Mouse (Mus musculus) kidney, adult 2 months (tissue): ENCODE data around the gene Ciz1. TPM values are rescaled to one million over a fixed set of nuclear protein-coding genes. Genes with fewer than 3 reads are reported as not detected.

ENCODE experiments used
- DNase-seq: peaks from one replicate; pipeline ENCODE4 v3.0.0; 2021
- H3K27ac ChIP-seq: fragments of 200-500 bp; 2 replicates; pipeline ENCODE4 v1.5.1; 2012; ENCODE audit warnings: low read depth, low read length, control low read depth, inconsistent platforms; ENCODE audit not compliant: insufficient read depth
- H3K27me3 ChIP-seq: fragments of 200-500 bp; replicated peaks from 2 replicates; pipeline ENCODE4 v1.6.1; 2012; ENCODE audit warnings: mild to moderate bottlenecking, moderate library complexity, low read length, inconsistent platforms; ENCODE audit not compliant: control insufficient read depth, insufficient read depth
- H3K36me3 ChIP-seq: fragments of 200-500 bp; 2 replicates; pipeline ENCODE4 v1.6.1; 2012; ENCODE audit warnings: mild to moderate bottlenecking, moderate library complexity, low read length, inconsistent platforms; ENCODE audit not compliant: control insufficient read depth, insufficient read depth
- H3K4me1 ChIP-seq: fragments of 200-500 bp; 2 replicates; pipeline ENCODE4 v1.6.1; 2011; ENCODE audit warnings: low read length; ENCODE audit not compliant: control insufficient read depth, insufficient read depth
- H3K4me3 ChIP-seq: fragments of 200-500 bp; 2 replicates; pipeline ENCODE4 v1.5.1; 2011; ENCODE audit warnings: mild to moderate bottlenecking, low read depth, low read length, control low read depth; ENCODE audit not compliant: insufficient read depth
- CTCF ChIP-seq: fragments of 200-500 bp; conservative IDR thresholded peaks from 2 replicates; pipeline ENCODE4 v1.5.1; 2011; ENCODE audit warnings: low read depth, mild to moderate bottlenecking, control low read depth, low read length, moderate library complexity, mixed read lengths; ENCODE audit not compliant: insufficient read depth, insufficient read length
- POLR2A ChIP-seq: fragments of 200-500 bp; IDR thresholded peaks from one replicate; pipeline ENCODE4 v1.6.1; 2011; ENCODE audit warnings: low read depth, low read length, control low read depth
- WGBS: fragments of 180-500 bp; shearing (Covaris S2); methylation state at CpG from one replicate; pipeline ENCODE4 v1.1.7; 2018; 5-methylcytosine and 5-hydroxymethylcytosine counted together
- polyA plus RNA-seq: library from polyadenylated mRNA; depleted of rRNA; stranded (reverse); fragments of >200 nt; gene quantifications from 2 replicates; pipeline ENCODE4 v1.2.3, GENCODE M21; 2012

Gene Ciz1
- polyA plus RNA-seq, 1 experiment: 130 TPM

- H3K4me1 ChIP-seq: no peaks in the 10 kb centered on the region
- WGBS: 59% methylated on average over 9 of the region's 9 CpGs
- H3K27ac ChIP-seq: no peak overlapping the region
- no peaks in the 10 kb centered on the region for H3K36me3 ChIP-seq
- H3K4me3 ChIP-seq: no peak overlapping the region
- peak; percentile 45 for DNase-seq
- TF ChIP-seq POLR2A: no peak
- no peak for TF ChIP-seq CTCF
- H3K27me3 ChIP-seq: no peaks in the 10 kb centered on the region
Measured at GRCm38 (mm10) chr2:32321591-32322298, 30.4 kb upstream of the Ciz1 start.

DNA sequence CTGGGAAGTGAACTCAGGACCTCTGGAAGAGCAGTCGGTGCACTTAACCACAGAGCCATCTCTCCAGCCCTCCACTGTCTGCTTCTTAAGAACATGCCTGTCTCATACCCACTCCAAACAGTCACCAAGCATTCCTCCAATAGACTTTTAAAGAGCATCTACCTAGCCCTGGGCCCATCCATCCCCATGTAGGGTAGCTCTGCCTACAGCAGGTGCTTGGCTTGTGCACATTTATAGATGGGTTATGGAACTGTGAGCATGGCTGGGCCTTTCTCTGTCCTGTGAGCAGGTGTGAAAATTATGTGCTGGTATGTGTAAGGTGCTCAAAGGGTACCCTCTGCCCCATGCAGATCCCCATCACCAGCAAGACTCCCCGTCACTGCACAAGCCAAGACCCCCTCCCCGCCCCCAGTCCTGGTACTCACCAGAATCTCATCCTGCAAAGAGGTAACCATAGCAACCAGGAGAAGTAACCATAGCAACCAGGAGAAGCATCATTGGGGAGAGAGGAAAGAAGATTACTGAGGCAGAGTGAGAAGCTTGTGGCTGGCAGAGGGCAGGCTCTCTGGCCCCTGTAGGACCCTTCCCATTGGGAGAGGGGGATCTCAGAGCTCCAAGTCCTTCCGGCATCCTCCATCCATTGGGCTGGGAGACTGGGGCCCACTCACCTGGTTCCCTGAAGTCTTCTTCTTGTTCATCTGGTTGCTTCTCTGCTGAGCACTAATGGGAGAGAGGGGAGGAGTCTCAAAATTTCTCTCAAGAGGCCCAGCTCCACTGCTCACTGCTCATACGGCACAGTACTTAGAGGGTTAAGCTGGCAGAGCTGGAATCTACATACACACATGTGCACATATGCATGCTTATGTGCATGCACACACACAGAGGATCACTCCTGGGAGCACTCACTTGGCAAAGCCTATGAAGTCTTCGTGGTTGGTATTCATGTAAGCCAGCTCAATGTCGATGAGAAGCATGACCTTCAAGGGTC is 29.1 kb upstream of the Ciz1 start:
- DNase-seq: no peak
- Histone ChIP-seq H3K27ac (no peak overlapping the region), H3K4me1 (no peaks in the 10 kb centered on the region), H3K4me3 (no peak overlapping the region), H3K27me3 (no peaks in the 10 kb centered on the region), H3K36me3 (no peaks in the 10 kb centered on the region)
- TF ChIP-seq POLR2A (no peak), CTCF (no peak)
- WGBS: 84% methylated on average over 7 of the region's 7 CpGs

DNA sequence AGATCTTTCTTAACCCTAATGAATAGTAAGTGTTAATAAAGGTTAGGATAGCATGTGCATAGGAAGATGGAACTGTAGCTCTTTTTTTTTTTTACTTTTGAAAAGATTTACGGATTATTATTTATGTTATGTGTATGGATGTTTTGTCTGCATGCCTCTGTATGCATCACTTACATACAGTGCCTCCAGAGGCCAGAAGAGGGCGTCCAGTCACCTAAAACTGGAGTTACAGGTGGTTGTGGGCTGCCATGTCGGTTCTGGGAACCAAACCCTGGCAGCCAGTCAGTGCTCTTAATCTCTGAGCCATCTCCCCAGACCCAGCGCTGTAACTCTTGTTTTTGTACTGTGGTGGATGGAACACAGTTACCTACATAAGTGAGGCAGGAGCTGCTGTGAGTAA is 27.8 kb upstream of the Ciz1 start:
- 73% methylated on average over 4 of the region's 4 CpGs for WGBS
- H3K4me3 ChIP-seq: no peak overlapping the region
- DNase-seq: no peak
- no peaks in the 10 kb centered on the region for H3K27me3 ChIP-seq
- no peak overlapping the region for H3K27ac ChIP-seq
- no peaks in the 10 kb centered on the region for H3K36me3 ChIP-seq
- TF ChIP-seq POLR2A: no peak
- TF ChIP-seq CTCF: no peak
- H3K4me1 ChIP-seq: no peaks in the 10 kb centered on the region

DNA sequence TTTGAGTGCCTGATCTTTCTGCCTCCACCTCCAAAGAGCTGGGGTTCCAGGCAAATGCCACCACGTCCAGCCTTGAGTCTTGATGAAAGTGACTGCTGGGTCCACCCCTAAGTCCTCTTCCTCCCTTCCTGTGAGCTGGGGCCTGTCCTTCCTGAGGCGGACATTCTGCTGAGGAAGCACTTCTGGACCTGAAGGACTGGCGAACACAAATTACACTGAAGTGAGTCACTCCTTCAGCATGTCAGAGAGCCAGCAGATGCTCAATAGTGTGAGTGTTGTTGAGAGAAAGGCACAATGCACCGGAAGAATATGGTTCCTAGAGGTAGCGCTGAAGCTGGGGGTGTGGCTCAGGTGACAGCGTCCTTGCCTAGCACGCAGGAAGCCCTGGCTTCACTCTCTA is 26.8 kb upstream of the Ciz1 start:
- Histone ChIP-seq H3K4me3 (no peak overlapping the region), H3K4me1 (no peaks in the 10 kb centered on the region), H3K27me3 (no peaks in the 10 kb centered on the region), H3K27ac (no peak overlapping the region), H3K36me3 (no peaks in the 10 kb centered on the region)
- peak; percentile 13 for DNase-seq
- no peak for TF ChIP-seq POLR2A
- TF ChIP-seq CTCF: no peak
- WGBS: 41% methylated on average over 7 of the region's 7 CpGs

DNA sequence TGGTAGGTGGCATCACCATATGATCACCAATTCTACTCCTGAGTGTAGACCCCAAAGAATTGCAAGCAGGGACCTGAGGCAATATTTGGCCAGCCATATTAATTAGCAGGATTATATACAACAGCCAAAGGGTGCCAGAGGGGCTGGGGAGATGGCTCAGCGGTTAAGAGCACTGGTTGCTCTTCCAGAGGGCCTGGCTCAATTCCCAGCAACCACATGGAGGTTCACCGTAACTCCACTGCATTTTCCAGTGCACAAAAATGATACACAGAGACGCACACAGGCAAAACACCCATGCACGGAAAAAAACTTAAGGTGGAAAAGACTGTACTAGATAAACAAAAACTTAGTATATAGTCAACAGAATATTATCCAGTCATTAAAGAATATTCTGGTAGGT is 24.9 kb upstream of the Ciz1 start:
- no peak for DNase-seq
- no peak for TF ChIP-seq CTCF
- TF ChIP-seq POLR2A: no peak
- WGBS: 81% methylated on average over 4 of the region's 4 CpGs
- Histone ChIP-seq H3K4me3 (no peak overlapping the region), H3K4me1 (no peaks in the 10 kb centered on the region), H3K27me3 (no peaks in the 10 kb centered on the region), H3K36me3 (no peaks in the 10 kb centered on the region), H3K27ac (no peak overlapping the region)

DNA sequence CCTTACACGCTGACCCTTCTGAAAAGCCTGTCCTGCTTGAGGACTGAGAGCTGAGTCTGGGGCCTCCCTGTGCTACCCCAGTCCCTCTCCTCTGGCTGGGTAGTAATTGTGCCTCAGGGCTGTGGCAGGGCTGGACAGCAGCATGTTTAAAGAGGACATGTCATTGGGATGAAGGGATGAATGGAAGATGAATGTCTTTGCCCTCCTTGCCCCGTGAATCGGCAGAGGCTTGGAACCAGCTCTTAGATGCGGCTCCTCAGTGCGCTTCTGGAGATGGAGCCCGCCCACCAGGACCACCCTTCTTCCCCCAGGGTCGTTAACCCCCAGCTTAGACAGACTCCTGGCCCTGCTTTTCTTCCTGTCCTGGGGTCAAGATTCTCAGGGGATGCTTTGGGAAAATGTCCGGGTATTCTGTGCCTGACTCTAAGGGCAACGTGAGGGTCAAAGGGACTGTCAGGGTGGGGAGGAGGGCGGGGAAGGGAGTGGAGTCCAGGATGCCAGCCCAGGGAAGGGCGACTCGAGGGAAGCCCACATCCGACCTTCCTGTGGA is 23.1 kb upstream of the Ciz1 start:
- Histone ChIP-seq H3K27me3 (no peaks in the 10 kb centered on the region), H3K4me3 (no peak overlapping the region), H3K27ac (no peak overlapping the region), H3K4me1 (no peaks in the 10 kb centered on the region), H3K36me3 (no peaks in the 10 kb centered on the region)
- no peak for DNase-seq
- TF ChIP-seq CTCF (no peak), POLR2A (no peak)
- WGBS: 42% methylated on average over 13 of the region's 13 CpGs

- Histone ChIP-seq H3K36me3 (no peaks in the 10 kb centered on the region), H3K27ac (no peak overlapping the region), H3K27me3 (no peaks in the 10 kb centered on the region), H3K4me3 (no peak overlapping the region), H3K4me1 (no peaks in the 10 kb centered on the region)
- 65% methylated on average over 6 of the region's 6 CpGs for WGBS
- TF ChIP-seq CTCF (no peak), POLR2A (no peak)
- DNase-seq: no peak
Measured at GRCm38 (mm10) chr2:32329531-32329930, 22.6 kb upstream of the Ciz1 start.
